Mouse (Mus musculus) bone marrow macrophage, adult 2 months (primary cell): ENCODE data around the gene Gtf2f1. TPM values are rescaled to one million over a fixed set of nuclear protein-coding genes. Genes with fewer than 3 reads are reported as not detected.

Source experiments
- H3K27ac ChIP-seq: 2 replicates; pipeline ENCODE4 v1.5.1; 2012; ENCODE audit warnings: low read depth, low read length; ENCODE audit not compliant: insufficient read depth
- H3K4me1 ChIP-seq: 2 replicates; pipeline ENCODE4 v1.6.1; 2012; ENCODE audit warnings: low read length; ENCODE audit not compliant: control insufficient read depth, insufficient read depth
- H3K4me3 ChIP-seq: 2 replicates; pipeline ENCODE4 v1.5.1; 2012; ENCODE audit warnings: mild to moderate bottlenecking, low read length, moderate library complexity; ENCODE audit not compliant: insufficient read depth
- CTCF ChIP-seq: IDR thresholded peaks from 2 replicates; pipeline ENCODE4 v1.5.1; 2012; ENCODE audit warnings: low read depth, mild to moderate bottlenecking, low read length, moderate library complexity
- POLR2A ChIP-seq: IDR thresholded peaks from 2 replicates; pipeline ENCODE4 v1.6.1; 2012; ENCODE audit warnings: mild to moderate bottlenecking, low read depth, low read length, borderline replicate concordance
- polyA plus RNA-seq: library from polyadenylated mRNA; stranded (reverse); fragments of >200 nt; gene quantifications from 2 replicates; pipeline ENCODE4 v1.2.4, GENCODE M21; 2012; ENCODE audit not compliant: missing spikeins, insufficient read depth, insufficient read length

The Gtf2f1 gene
- polyA plus RNA-seq, 1 experiment, result 57.7 TPM

- Histone ChIP-seq H3K4me3 (peak overlapping the region; percentile 61; the same call in 1 of the 2 replicates), H3K4me1 (peaks cover 17% of the 10 kb centered on the region), H3K27ac (no peak overlapping the region)
- TF ChIP-seq CTCF (no peak), POLR2A (no peak)
Observed at GRCm38 (mm10) chr17:57032854-57033253, 21.8 kb upstream of the Gtf2f1 start.

DNA sequence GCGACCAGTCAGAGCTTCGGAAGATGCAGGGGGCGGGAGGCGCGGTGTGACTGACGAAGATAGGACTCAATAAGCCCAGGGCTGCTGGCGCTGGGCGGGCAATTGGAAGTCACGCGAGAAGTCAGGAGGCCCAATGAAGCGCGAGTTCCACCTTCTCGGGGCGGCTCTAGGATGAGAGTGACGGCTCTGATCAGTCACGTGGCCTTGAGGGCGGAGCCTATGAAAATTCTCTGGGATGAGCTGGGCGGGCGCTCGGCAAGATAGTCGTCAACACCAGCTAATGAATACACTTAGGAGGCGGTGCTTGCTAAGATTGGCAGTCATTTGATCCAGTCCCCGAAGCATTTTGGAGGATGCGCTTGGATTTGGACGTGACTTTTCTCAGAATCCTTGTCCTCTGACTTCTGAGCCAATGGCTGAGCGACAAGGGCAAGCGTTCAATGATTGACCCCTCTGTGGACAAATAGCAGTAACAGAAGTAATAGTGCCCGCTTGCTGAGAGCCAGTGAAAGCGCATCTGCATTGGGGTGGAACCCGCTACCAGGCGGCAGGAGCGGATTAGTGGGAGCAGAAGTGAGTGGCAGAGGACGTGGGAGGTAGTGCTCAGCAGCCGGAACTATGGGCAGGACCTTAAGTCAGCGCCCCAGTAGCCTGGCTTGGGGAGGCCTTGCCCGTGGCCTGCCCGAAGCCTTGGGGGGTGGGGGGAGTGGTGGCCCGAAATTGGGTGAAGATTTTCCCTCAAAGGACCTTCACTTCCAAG lies 20.8 kb upstream of the Gtf2f1 start:
- H3K27ac ChIP-seq, result peak overlapping the region; percentile 78
- H3K4me3 ChIP-seq, result peak overlapping the region; percentile 61
- peaks cover 14% of the 10 kb centered on the region for H3K4me1 ChIP-seq
- no peak for TF ChIP-seq CTCF
- TF ChIP-seq POLR2A, result no peak

- H3K4me1 ChIP-seq, result peaks cover 14% of the 10 kb centered on the region
- TF ChIP-seq CTCF, result no peak
- no peak for TF ChIP-seq POLR2A
- H3K4me3 ChIP-seq, result peak within 1 kb of the TSS; percentile 86
- H3K27ac ChIP-seq, result peak within 1 kb of the TSS; percentile 81
Observed at GRCm38 (mm10) chr17:57030931-57031660, 20.0 kb upstream of the Gtf2f1 start, which contains the start of gene Khsrp. Gene Khsrp (minus strand): TSS chr17:57031522.

- peaks cover 14% of the 10 kb centered on the region for H3K4me1 ChIP-seq
- H3K4me3 ChIP-seq, result peak overlapping the region; percentile 86
- no peak overlapping the region for H3K27ac ChIP-seq
- TF ChIP-seq POLR2A, result no peak
- TF ChIP-seq CTCF, result no peak
Observed at GRCm38 (mm10) chr17:57029691-57030090, 18.6 kb upstream of the Gtf2f1 start.

DNA sequence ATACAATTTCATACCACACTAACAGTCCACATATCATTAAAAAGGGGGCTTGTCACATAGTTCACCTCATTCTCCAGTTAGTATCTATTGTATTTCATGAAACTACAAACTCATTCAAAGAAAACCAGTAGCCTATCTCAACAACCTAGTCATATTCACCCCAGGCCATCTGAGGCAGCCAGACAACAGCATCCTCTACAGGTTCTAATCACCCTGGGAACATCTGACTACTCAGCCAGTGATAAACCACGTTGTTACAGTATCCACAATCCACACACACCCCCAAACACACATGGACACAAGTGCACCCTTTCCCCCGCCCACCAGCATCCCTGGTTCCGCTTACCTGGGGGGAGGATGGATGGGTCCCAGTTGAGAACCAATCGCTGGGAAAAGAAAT lies 16.4 kb upstream of the Gtf2f1 start:
- no peak overlapping the region for H3K4me3 ChIP-seq
- H3K27ac ChIP-seq, result no peak overlapping the region
- TF ChIP-seq POLR2A, result no peak
- TF ChIP-seq CTCF, result no peak
- peaks cover 9% of the 10 kb centered on the region for H3K4me1 ChIP-seq

- Histone ChIP-seq H3K27ac (no peak overlapping the region), H3K4me1 (peaks cover 10% of the 10 kb centered on the region; the same call in 1 of the 2 replicates), H3K4me3 (no peak overlapping the region)
- TF ChIP-seq CTCF (no peak), POLR2A (no peak)
Observed at GRCm38 (mm10) chr17:57020960-57021359, 9.9 kb upstream of the Gtf2f1 start.

DNA sequence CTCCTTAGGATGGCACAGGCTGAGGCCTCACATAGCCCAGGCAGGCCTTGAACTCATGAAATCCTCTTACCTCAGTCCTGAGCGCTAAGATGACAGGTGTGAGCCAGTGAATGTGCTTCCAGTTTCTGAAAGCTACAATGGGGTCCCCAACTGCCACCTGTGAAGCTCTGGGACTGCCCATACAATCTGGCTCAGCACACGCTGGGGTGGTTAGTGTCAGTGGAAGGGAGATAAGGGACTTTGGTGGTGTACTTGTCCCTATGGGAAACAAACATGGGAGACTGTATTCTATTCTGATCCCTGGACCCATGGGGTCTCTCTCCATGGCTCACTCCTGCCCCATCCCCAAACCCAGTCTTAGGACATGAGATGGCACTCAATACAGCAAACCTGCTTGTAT lies 8.6 kb upstream of the Gtf2f1 start:
- H3K27ac ChIP-seq, result no peak overlapping the region
- H3K4me3 ChIP-seq, result no peak overlapping the region
- TF ChIP-seq POLR2A, result no peak
- TF ChIP-seq CTCF, result no peak
- H3K4me1 ChIP-seq, result peaks cover 10% of the 10 kb centered on the region; the same call in 1 of the 2 replicates

GRCm38 (mm10) chr17:57012245-57012795 lies 1.2 kb upstream of the Gtf2f1 start:
- peak overlapping the region; percentile 82 for H3K4me3 ChIP-seq
- H3K27ac ChIP-seq, result no peak overlapping the region
- no peak for TF ChIP-seq CTCF
- no peak for TF ChIP-seq POLR2A
- peaks cover 15% of the 10 kb centered on the region for H3K4me1 ChIP-seq

- Histone ChIP-seq H3K4me1 (peaks cover 10% of the 10 kb centered on the region), H3K27ac (peak overlapping the region; percentile 66), H3K4me3 (peak overlapping the region; percentile 79)
- TF ChIP-seq CTCF, result no peak
- no peak for TF ChIP-seq POLR2A
Observed at GRCm38 (mm10) chr17:57010911-57011235, 215 bp downstream of the Gtf2f1 start.
